Mouse (Mus musculus): ENCODE measurements around the gene Fam49a. TPM values are rescaled to one million over a fixed set of nuclear protein-coding genes. Genes with fewer than 3 reads are reported as not detected.

The Fam49a gene
- 16.8 and 19.4 TPM in 2 replicates for polyA plus RNA-seq (2016; fragmentation: Nextera tagmentation; extraction: Ambion mirVana)

- H3K36me3 ChIP-seq = no peaks in the 10 kb centered on the region
- peaks cover 24% of the 10 kb centered on the region for H3K4me1 ChIP-seq
- no peaks in the 10 kb centered on the region for H3K9me3 ChIP-seq
- WGBS = 1% methylated on average over 59 of the region's 62 CpGs
- H3K27ac ChIP-seq (replicated peaks) = peak within 1 kb of the TSS; percentile 31; the same call in 1 of the 2 replicates
- ATAC-seq (ENCODE audit: low FRiP score, low read depth) = peak; percentile 89
- peaks cover 6% of the 10 kb centered on the region; the same call in 1 of the 2 replicates for H3K27me3 ChIP-seq
- H3K4me3 ChIP-seq = peak within 1 kb of the TSS; percentile 70
- H3K4me2 ChIP-seq (replicated peaks) = peak within 1 kb of the TSS; percentile 83
- H3K9ac ChIP-seq (replicated peaks) = peak within 1 kb of the TSS; percentile 76
Measured at GRCm38 (mm10) chr12:12261987-12262971, at the start of gene Fam49a. Gene Fam49a, plus strand, starts transcription at chr12:12262139.

- no peak overlapping the region for H3K4me2 ChIP-seq (replicated peaks)
- H3K27ac ChIP-seq (replicated peaks) = no peak overlapping the region
- ATAC-seq (ENCODE audit: low FRiP score, low read depth) = no peak
- H3K4me3 ChIP-seq = no peak overlapping the region
- H3K36me3 ChIP-seq = no peaks in the 10 kb centered on the region
- H3K9me3 ChIP-seq = no peaks in the 10 kb centered on the region
- no peaks in the 10 kb centered on the region for H3K27me3 ChIP-seq
- H3K9ac ChIP-seq (replicated peaks) = no peak overlapping the region
- WGBS = 68% methylated on average over 3 of the region's 3 CpGs
- H3K4me1 ChIP-seq = no peaks in the 10 kb centered on the region
Measured at GRCm38 (mm10) chr12:12213536-12213935, 48.4 kb upstream of the Fam49a start.

DNA sequence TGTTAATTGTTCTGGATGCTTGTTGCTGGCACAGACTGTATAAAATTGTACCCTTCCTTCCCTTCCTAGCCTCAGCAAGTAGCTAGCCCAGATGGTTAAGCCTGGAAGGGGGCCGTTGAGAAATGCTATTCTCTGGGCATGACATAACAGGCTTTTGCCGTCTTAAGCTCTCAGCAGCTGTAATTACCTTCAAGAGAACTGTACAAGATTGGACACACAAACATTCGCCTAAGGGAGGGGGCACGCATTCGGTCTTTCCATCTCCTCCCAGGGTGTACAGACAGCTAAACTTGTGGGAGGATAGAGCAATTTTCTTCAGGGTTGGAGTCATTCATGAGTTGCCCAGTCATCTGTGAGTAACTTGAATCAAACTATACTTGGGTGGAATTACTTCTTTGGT lies 43.0 kb upstream of the Fam49a start:
- H3K4me3 ChIP-seq = no peak overlapping the region
- H3K9me3 ChIP-seq = no peaks in the 10 kb centered on the region
- ATAC-seq (ENCODE audit: low FRiP score, low read depth) = no peak
- no peaks in the 10 kb centered on the region for H3K4me1 ChIP-seq
- no peak overlapping the region for H3K4me2 ChIP-seq (replicated peaks)
- H3K36me3 ChIP-seq = no peaks in the 10 kb centered on the region
- H3K9ac ChIP-seq (replicated peaks) = no peak overlapping the region
- H3K27me3 ChIP-seq = no peaks in the 10 kb centered on the region
- WGBS = 86% methylated on average over 5 of the region's 5 CpGs
- no peak overlapping the region for H3K27ac ChIP-seq (replicated peaks)

DNA sequence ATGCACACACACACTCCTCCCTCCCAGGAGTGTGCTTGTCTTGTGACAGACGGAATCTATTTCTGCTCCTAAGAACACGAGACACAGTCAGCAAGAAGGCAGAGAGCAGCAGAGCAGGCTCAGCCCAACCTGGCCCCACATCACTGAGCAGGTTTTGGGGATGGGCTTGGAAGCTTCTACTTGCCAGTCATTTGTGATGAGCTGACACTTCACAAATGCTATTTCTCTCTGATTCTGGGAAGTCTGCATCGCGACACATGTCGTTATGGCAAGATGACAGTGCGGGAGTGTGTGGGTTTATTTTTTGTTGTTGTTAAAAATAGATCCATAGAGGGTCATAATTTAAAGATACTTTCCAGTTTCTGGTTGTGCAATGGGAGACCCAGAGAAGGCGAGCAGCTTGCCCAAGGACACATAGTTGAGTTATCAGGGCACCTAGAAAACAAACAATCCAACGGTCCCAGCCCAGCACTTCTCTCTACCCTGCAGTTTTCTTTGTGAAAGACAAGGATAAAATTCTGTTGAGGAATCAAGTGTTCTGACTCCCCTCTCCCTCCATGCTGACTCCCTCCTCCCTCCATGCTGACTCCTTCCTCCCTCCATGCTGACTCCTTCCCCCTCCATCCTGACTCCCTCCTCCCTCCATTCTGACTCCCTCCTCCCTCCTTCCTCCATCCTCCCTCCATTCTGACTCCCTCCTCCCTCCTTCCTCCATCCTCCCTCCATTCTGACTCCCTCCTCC lies 41.0 kb upstream of the Fam49a start:
- no peak for ATAC-seq (ENCODE audit: low FRiP score, low read depth)
- H3K27ac ChIP-seq (replicated peaks) = no peak overlapping the region
- no peaks in the 10 kb centered on the region for H3K27me3 ChIP-seq
- H3K4me3 ChIP-seq = no peak overlapping the region
- no peaks in the 10 kb centered on the region for H3K9me3 ChIP-seq
- no peak overlapping the region for H3K4me2 ChIP-seq (replicated peaks)
- no peak overlapping the region for H3K9ac ChIP-seq (replicated peaks)
- no peaks in the 10 kb centered on the region for H3K36me3 ChIP-seq
- H3K4me1 ChIP-seq = peaks cover 4% of the 10 kb centered on the region; the same call in 1 of the 2 replicates
- WGBS = 82% methylated on average over 8 of the region's 8 CpGs

DNA sequence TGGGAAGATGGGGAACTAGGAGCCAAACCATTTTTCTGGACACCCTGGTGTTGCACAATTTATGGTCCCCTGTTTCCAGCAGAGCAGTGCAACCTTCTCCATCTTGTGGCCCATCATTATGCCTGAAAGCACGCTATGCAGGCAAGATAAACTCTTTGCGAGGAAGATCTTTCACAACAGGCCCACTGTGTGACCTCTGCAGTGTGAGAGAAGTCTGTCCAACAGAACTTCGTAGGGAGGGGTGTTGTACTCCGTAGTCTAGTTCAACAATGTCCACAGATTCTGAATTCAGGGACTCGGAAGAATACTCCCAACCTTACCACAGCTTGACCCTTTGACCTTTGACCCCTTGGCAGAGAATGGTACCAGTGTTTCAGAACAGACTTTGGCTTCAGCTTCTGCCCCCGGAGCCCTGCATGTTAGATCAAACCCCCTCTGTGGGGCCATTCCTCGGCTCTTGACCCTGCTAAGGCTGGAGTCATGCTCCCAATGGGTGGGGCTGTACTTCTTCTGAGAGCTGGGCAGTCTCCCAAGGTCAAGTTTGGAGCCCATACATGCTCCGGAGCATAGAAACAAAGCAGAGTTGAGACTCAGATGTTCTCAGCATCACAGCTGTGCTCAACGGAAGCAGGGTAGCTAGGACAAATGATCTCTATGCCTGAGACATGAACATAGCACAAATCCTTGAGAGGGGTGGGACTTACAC lies 39.2 kb upstream of the Fam49a start:
- Histone ChIP-seq H3K27me3 (no peaks in the 10 kb centered on the region), H3K27ac (replicated peaks) (no peak overlapping the region), H3K4me1 (peaks cover 4% of the 10 kb centered on the region; the same call in 1 of the 2 replicates), H3K9me3 (no peaks in the 10 kb centered on the region), H3K4me3 (no peak overlapping the region), H3K9ac (replicated peaks) (no peak overlapping the region), H3K4me2 (replicated peaks) (no peak overlapping the region), H3K36me3 (no peaks in the 10 kb centered on the region)
- no peak for ATAC-seq (ENCODE audit: low FRiP score, low read depth)
- WGBS = 78% methylated on average over 9 of the region's 9 CpGs

DNA sequence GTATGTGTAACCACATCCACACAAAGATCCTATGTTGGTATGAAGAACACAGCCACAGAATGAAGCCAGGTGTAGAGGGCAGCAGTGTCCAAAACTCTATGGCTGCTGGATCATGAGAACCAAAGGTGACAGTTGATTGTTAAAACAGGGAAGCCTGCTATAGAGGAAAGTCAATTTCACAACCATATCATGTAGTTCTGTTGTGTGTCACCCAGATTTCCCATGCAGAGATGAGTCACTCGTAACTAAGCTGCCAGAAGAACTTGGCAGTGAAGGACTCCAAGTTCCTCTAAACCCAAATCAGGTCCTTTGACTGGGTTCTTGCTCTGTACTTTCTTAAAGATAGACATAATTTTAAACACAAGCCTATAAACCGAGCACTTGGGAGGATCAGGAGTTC lies 38.6 kb upstream of the Fam49a start:
- Histone ChIP-seq H3K9ac (replicated peaks) (no peak overlapping the region), H3K4me1 (peaks cover 4% of the 10 kb centered on the region; the same call in 1 of the 2 replicates), H3K27ac (replicated peaks) (no peak overlapping the region), H3K4me3 (no peak overlapping the region), H3K36me3 (no peaks in the 10 kb centered on the region), H3K9me3 (no peaks in the 10 kb centered on the region), H3K4me2 (replicated peaks) (no peak overlapping the region), H3K27me3 (no peaks in the 10 kb centered on the region)
- no peak for ATAC-seq (ENCODE audit: low FRiP score, low read depth)
- 85% methylated on average over 2 of the region's 2 CpGs for WGBS

DNA sequence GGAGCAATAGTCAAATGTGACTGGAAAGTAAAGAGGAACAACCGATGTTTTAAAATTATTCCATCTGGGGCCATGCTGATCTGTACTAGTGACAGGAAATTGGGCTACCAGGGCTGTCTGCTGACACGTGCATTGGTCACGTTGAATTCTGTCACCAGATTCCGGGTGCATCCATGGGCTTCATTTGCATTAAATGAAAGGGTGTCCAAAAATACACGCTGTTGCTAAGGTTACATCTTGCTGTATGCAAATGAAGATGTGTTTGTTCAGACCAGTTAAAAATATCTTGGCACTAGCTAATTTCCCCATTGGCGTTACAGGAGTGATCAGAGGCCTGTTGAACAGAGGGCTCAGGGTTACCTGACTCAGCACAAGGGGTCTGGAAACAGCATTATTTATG lies 36.2 kb upstream of the Fam49a start:
- Histone ChIP-seq H3K36me3 (no peaks in the 10 kb centered on the region), H3K4me1 (peaks cover 4% of the 10 kb centered on the region; the same call in 1 of the 2 replicates), H3K4me3 (no peak overlapping the region), H3K9ac (replicated peaks) (no peak overlapping the region), H3K4me2 (replicated peaks) (no peak overlapping the region), H3K27ac (replicated peaks) (no peak overlapping the region), H3K27me3 (no peaks in the 10 kb centered on the region), H3K9me3 (no peaks in the 10 kb centered on the region)
- no peak for ATAC-seq (ENCODE audit: low FRiP score, low read depth)
- 66% methylated on average over 6 of the region's 6 CpGs for WGBS

- Histone ChIP-seq H3K36me3 (no peaks in the 10 kb centered on the region), H3K9ac (replicated peaks) (no peak overlapping the region), H3K4me3 (no peak overlapping the region), H3K4me1 (peaks cover 4% of the 10 kb centered on the region; the same call in 1 of the 2 replicates), H3K4me2 (replicated peaks) (no peak overlapping the region), H3K27ac (replicated peaks) (no peak overlapping the region), H3K9me3 (no peaks in the 10 kb centered on the region), H3K27me3 (no peaks in the 10 kb centered on the region)
- WGBS = 90% methylated on average over 3 of the region's 3 CpGs
- ATAC-seq (ENCODE audit: low FRiP score, low read depth) = no peak
Measured at GRCm38 (mm10) chr12:12227594-12227993, 34.3 kb upstream of the Fam49a start.

GRCm38 (mm10) chr12:12230031-12230557 lies 31.8 kb upstream of the Fam49a start:
- Histone ChIP-seq H3K27me3 (no peaks in the 10 kb centered on the region), H3K36me3 (no peaks in the 10 kb centered on the region), H3K9me3 (no peaks in the 10 kb centered on the region), H3K27ac (replicated peaks) (no peak overlapping the region), H3K4me2 (replicated peaks) (no peak overlapping the region), H3K9ac (replicated peaks) (no peak overlapping the region), H3K4me1 (peaks cover 4% of the 10 kb centered on the region; the same call in 1 of the 2 replicates), H3K4me3 (no peak overlapping the region)
- no peak for ATAC-seq (ENCODE audit: low FRiP score, low read depth)

DNA sequence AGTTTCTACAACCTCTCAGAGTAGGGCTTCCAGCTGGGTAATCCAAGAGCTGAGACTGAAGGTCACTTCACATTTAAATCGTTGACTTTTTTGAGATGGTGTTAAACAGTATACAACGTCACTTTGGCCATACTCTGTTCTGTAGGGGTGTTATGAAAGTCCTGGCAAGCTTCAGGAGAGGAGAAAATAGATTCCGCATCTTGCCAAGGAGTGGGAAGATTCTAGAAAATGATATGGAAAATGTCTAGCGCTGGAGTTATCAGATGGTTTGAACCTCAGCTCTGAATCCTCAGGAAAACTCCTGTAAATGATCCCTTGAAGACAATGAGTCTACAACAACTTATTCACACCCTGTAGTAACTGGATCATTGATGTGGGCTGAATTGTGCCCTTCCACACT lies 29.8 kb upstream of the Fam49a start:
- Histone ChIP-seq H3K4me1 (peaks cover 3% of the 10 kb centered on the region; the same call in 1 of the 2 replicates), H3K4me3 (no peak overlapping the region), H3K4me2 (replicated peaks) (no peak overlapping the region), H3K27me3 (no peaks in the 10 kb centered on the region), H3K9me3 (no peaks in the 10 kb centered on the region), H3K36me3 (no peaks in the 10 kb centered on the region), H3K9ac (replicated peaks) (no peak overlapping the region), H3K27ac (replicated peaks) (no peak overlapping the region)
- ATAC-seq (ENCODE audit: low FRiP score, low read depth) = no peak
- 91% methylated on average over 4 of the region's 4 CpGs for WGBS

GRCm38 (mm10) chr12:12236978-12237377 lies 25.0 kb upstream of the Fam49a start:
- peak; percentile 77 for ATAC-seq (ENCODE audit: low FRiP score, low read depth)
- H3K27ac ChIP-seq (replicated peaks) = peak overlapping the region; percentile 49

More at GRCm38 (mm10) chr12:12236978-12237377, 25.0 kb upstream of the Fam49a start:
- Histone ChIP-seq H3K4me1 (peaks cover 4% of the 10 kb centered on the region; the same call in 1 of the 2 replicates), H3K36me3 (no peaks in the 10 kb centered on the region), H3K9me3 (no peaks in the 10 kb centered on the region), H3K4me3 (no peak overlapping the region), H3K27me3 (no peaks in the 10 kb centered on the region), H3K9ac (replicated peaks) (no peak overlapping the region), H3K4me2 (replicated peaks) (no peak overlapping the region)
- 41% methylated on average over 5 of the region's 5 CpGs for WGBS

Measured in midbrain, embryonic 12.5 days (tissue).